Mouse (Mus musculus) CH12.LX (cell line): ENCODE data around the gene Fam50b. TPM values are rescaled to one million over a fixed set of nuclear protein-coding genes. Genes with fewer than 3 reads are reported as not detected.

ENCODE experiments used
- DNase-seq: peaks from one replicate; pipeline ENCODE4 v3.0.0-alpha.2; 2013; ENCODE audit errors: extremely low read depth
- H3K27ac ChIP-seq: 2 replicates; pipeline ENCODE4 v1.5.1; 2012; ENCODE audit warnings: low read depth, mild to moderate bottlenecking, control low read depth, moderate library complexity; ENCODE audit not compliant: insufficient read depth
- H3K27me3 ChIP-seq: replicated peaks from 2 replicates; pipeline ENCODE3; 2012; ENCODE audit warnings: inconsistent platforms
- H3K36me3 ChIP-seq, 2 experiments: replicated peaks in 1 of 2; 2 replicates each; pipeline versions ENCODE3 to v1.6.1; 2012; ENCODE audit warnings: inconsistent platforms in 1 of 2, low read length in 1 of 2, mild to moderate bottlenecking in 1 of 2, mixed read lengths in 1 of 2, moderate library complexity in 1 of 2; ENCODE audit not compliant: control insufficient read depth in 1 of 2, insufficient read depth in 1 of 2
- H3K4me1 ChIP-seq, 2 experiments: 2 replicates each; pipeline ENCODE4 v1.6.1; 2012; ENCODE audit warnings: inconsistent platforms in 1 of 2, moderate library complexity in 1 of 2; ENCODE audit not compliant: insufficient read depth in 2 of 2, control insufficient read depth in 1 of 2
- H3K4me2 ChIP-seq: 2 replicates; pipeline ENCODE4 v1.6.1; 2012; ENCODE audit warnings: low read depth, mild to moderate bottlenecking, control low read depth; ENCODE audit not compliant: poor library complexity, insufficient read depth, severe bottlenecking
- H3K4me3 ChIP-seq, 3 experiments: fragments of 150-350 bp in 1 of 3; sonication (generic) in 1 of 3; replicated peaks in 1 of 3; 2 replicates each; pipeline versions ENCODE3 to v1.5.1; 2011 to 2012; ENCODE audit warnings: low read depth in 2 of 3, low read length in 2 of 3, mild to moderate bottlenecking in 2 of 3, moderate library complexity in 2 of 3, control low read depth in 1 of 3, improper control_type of control experiment in 1 of 3, inconsistent platforms in 1 of 3, mixed read lengths in 1 of 3; ENCODE audit not compliant: poor library complexity in 1 of 3
- H3K79me2 ChIP-seq: replicated peaks from 2 replicates; pipeline ENCODE4 v1.6.1; 2012; ENCODE audit warnings: mild to moderate bottlenecking, moderate library complexity; ENCODE audit not compliant: control insufficient read depth, poor library complexity, insufficient read depth, severe bottlenecking; ENCODE audit errors: extremely low read depth
- H3K9ac ChIP-seq: 2 replicates; pipeline ENCODE4 v1.6.1; 2012; ENCODE audit warnings: low read depth, mild to moderate bottlenecking, control low read depth, moderate library complexity; ENCODE audit not compliant: insufficient read depth
- H3K9me3 ChIP-seq: replicated peaks from 2 replicates; pipeline ENCODE3; 2012; ENCODE audit warnings: low read length, inconsistent platforms, mixed read lengths
- BHLHE40 ChIP-seq: IDR thresholded peaks from 2 replicates; pipeline ENCODE4 v1.6.1; 2011; ENCODE audit warnings: mild to moderate bottlenecking, low read depth, low read length, improper control_type of control experiment
- CHD2 ChIP-seq: IDR thresholded peaks from 2 replicates; pipeline ENCODE4 v1.6.1; 2011; ENCODE audit warnings: low read length, improper control_type of control experiment
- CTCF ChIP-seq, 2 experiments: IDR thresholded peaks in 1 of 2; conservative IDR thresholded peaks in 1 of 2; 2 replicates each; pipeline ENCODE4 v1.5.1; 2011 to 2012; ENCODE audit warnings: low read depth in 2 of 2, low read length in 2 of 2, improper control_type of control experiment in 1 of 2, inconsistent platforms in 1 of 2, mild to moderate bottlenecking in 1 of 2, moderate library complexity in 1 of 2
- E2F4 ChIP-seq: IDR thresholded peaks from 2 replicates; pipeline ENCODE4 v1.6.1; 2011; ENCODE audit warnings: low read depth, low read length, improper control_type of control experiment; ENCODE audit not compliant: insufficient replicate concordance
- EP300 ChIP-seq: IDR thresholded peaks from 2 replicates; pipeline ENCODE4 v1.6.1; 2011; ENCODE audit warnings: low read length, improper control_type of control experiment
- IRF4 ChIP-seq: IDR thresholded peaks from 2 replicates; pipeline ENCODE4 v1.6.1; 2014; ENCODE audit warnings: low read depth, mild to moderate bottlenecking, inconsistent platforms, low read length, improper control_type of control experiment
- JUN ChIP-seq: IDR thresholded peaks from 2 replicates; pipeline ENCODE4 v1.6.1; 2011; ENCODE audit warnings: low read depth, mild to moderate bottlenecking, low read length, improper control_type of control experiment, moderate library complexity; ENCODE audit not compliant: insufficient read depth
- JUND ChIP-seq: conservative IDR thresholded peaks from 2 replicates; pipeline ENCODE4 v1.6.1; 2011; ENCODE audit warnings: low read depth, low read length, improper control_type of control experiment
- MAFK ChIP-seq: IDR thresholded peaks from 2 replicates; pipeline ENCODE4 v1.6.1; 2011; ENCODE audit warnings: low read length, improper control_type of control experiment; ENCODE audit not compliant: insufficient replicate concordance
- MYC ChIP-seq: IDR thresholded peaks from 2 replicates; pipeline ENCODE4 v1.6.1; 2011; ENCODE audit warnings: low read depth, mild to moderate bottlenecking, improper control_type of control experiment, low read length
- NRF1 ChIP-seq: IDR thresholded peaks from 2 replicates; pipeline ENCODE4 v1.6.1; 2014; ENCODE audit warnings: low read depth, mild to moderate bottlenecking, inconsistent platforms, low read length, improper control_type of control experiment, moderate library complexity
- PAX5 ChIP-seq: IDR thresholded peaks from 2 replicates; pipeline ENCODE4 v1.6.1; 2012; ENCODE audit warnings: low read length, inconsistent platforms, mixed read lengths
- RAD21 ChIP-seq: IDR thresholded peaks from 2 replicates; pipeline ENCODE4 v1.6.1; 2011; ENCODE audit warnings: low read depth, mild to moderate bottlenecking, low read length, improper control_type of control experiment, moderate library complexity
- RCOR1 ChIP-seq: conservative IDR thresholded peaks from 2 replicates; pipeline ENCODE4 v1.6.1; 2012; ENCODE audit warnings: low read depth, mild to moderate bottlenecking, inconsistent platforms, low read length, improper control_type of control experiment
- SMC3 ChIP-seq: IDR thresholded peaks from 2 replicates; pipeline ENCODE4 v1.6.1; 2011; ENCODE audit warnings: low read depth, low read length, improper control_type of control experiment
- TBP ChIP-seq: conservative IDR thresholded peaks from 2 replicates; pipeline ENCODE4 v1.6.1; 2011; ENCODE audit warnings: low read depth, low read length, improper control_type of control experiment
- UBTF ChIP-seq: IDR thresholded peaks from 2 replicates; pipeline ENCODE4 v1.6.1; 2012; ENCODE audit warnings: low read depth, mild to moderate bottlenecking, inconsistent platforms, low read length, improper control_type of control experiment, moderate library complexity
- USF1 ChIP-seq: IDR thresholded peaks from 2 replicates; pipeline ENCODE4 v1.6.1; 2014; ENCODE audit warnings: low read depth, mild to moderate bottlenecking, inconsistent platforms, low read length, improper control_type of control experiment
- ZC3H11A ChIP-seq: IDR thresholded peaks from 2 replicates; pipeline ENCODE4 v1.6.1; 2012; ENCODE audit warnings: low read depth, mild to moderate bottlenecking, inconsistent platforms, low read length, improper control_type of control experiment
- ZKSCAN1 ChIP-seq: IDR thresholded peaks from 2 replicates; pipeline ENCODE4 v1.6.1; 2012; ENCODE audit warnings: low read depth, inconsistent platforms, low read length, improper control_type of control experiment, borderline replicate concordance
- ZNF384 ChIP-seq: IDR thresholded peaks from 2 replicates; pipeline ENCODE4 v1.6.1; 2012; ENCODE audit warnings: low read depth, low read length, improper control_type of control experiment, inconsistent platforms
- dilution Hi-C: fragments of 300-500 bp; cut with MboI; formaldehyde crosslinking; loops from 2 replicates; pipeline ENCODE4 v1.14.3; 2020; ENCODE audit warnings: low sequenced_read_pairs; ENCODE audit not compliant: extremely low pct_unique_long_range_greater_than_20kb, extremely low pct_ligation_motif_present
- in situ Hi-C: fragments of 300-500 bp; cut with MboI; formaldehyde crosslinking; loops from 3 replicates; pipeline ENCODE4 v1.14.3; 2019; ENCODE audit warnings: low sequenced_read_pairs, low pct_ligation_motif_present, low pct_unique_long_range_greater_than_20kb, mixed read lengths
- polyA plus RNA-seq: library from polyadenylated mRNA; unstranded; fragments of >175 nt; gene quantifications from 2 replicates; pipeline ENCODE4 v1.2.1, GENCODE M21; 2012; ENCODE audit warnings: low read depth; ENCODE audit not compliant: insufficient read length
- total RNA-seq, 2 experiments: library from RNA; depleted of rRNA; stranded (reverse); fragments of 300-350 nt in 1 of 2; fragments of >200 nt in 1 of 2; gene quantifications; 2 replicates each; pipeline ENCODE4 v1.2.3; 2012 to 2014

The Fam50b gene
- total and polyA plus RNA-seq, 3 experiments: 0.08 to 0.24 TPM; not detected in 1

DNA sequence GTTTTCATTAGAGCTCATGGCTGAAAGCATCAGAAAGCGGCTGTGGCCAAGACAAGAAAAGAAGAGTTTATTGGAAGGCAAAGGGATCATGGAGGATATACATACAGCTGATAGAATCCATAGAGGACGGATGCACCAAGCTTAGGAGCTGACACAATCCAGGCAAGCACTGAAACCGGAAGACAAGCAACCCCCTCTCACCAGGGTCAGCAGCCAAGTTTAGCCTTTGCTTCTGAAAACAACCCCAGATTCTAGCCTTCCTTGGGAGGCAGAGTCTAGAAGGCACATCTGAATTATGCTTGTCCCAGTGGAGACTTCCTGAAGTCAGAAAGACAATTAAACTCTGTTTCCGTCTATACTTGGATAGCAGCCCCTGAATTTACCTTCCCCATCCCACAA, 47.0 kb downstream of the Fam50b start:
- Histone ChIP-seq H3K36me3 (no peaks in the 10 kb centered on the region), H3K79me2 (no peaks in the 10 kb centered on the region), H3K9ac (no peak overlapping the region), H3K4me3 (no peak overlapping the region), H3K4me2 (no peak overlapping the region), H3K4me1 (no peaks in the 10 kb centered on the region), H3K9me3 (no peaks in the 10 kb centered on the region), H3K27ac (no peak overlapping the region), H3K27me3 (no peaks in the 10 kb centered on the region)
- DNase-seq: no peak
- in situ Hi-C loops (no loop called here), dilution Hi-C loops (no loop called here)
- TF ChIP-seq ZNF384 (no peak), JUND (no peak), CHD2 (no peak), MAFK (no peak), ZC3H11A (no peak), USF1 (no peak), SMC3 (no peak), EP300 (no peak), RAD21 (no peak), ZKSCAN1 (no peak), NRF1 (no peak), BHLHE40 (no peak), IRF4 (no peak), PAX5 (no peak), JUN (no peak), CTCF (conservative IDR thresholded peaks at IDR 0.05 in 1 of 2, IDR thresholded peaks at IDR 0.05 in 1 of 2; ENCODE audit: low read depth in 2 of 2, low read length in 2 of 2) (no peak), UBTF (no peak), TBP (no peak)

- Histone ChIP-seq H3K9ac (no peak overlapping the region), H3K36me3 (no peaks in the 10 kb centered on the region), H3K27me3 (no peaks in the 10 kb centered on the region), H3K4me1 (no peaks in the 10 kb centered on the region), H3K9me3 (no peaks in the 10 kb centered on the region), H3K4me2 (no peak overlapping the region), H3K4me3 (no peak overlapping the region), H3K79me2 (no peaks in the 10 kb centered on the region), H3K27ac (no peak overlapping the region)
- DNase-seq: no peak
- in situ Hi-C loops: no loop called here
- dilution Hi-C loops: no loop called here
- TF ChIP-seq E2F4 (no peak), EP300 (no peak), JUND (no peak), RAD21 (no peak), RCOR1 (no peak), MYC (no peak)
- TF ChIP-seq, all 38 proteins: peak for 0
Observed at GRCm38 (mm10) chr13:34784818-34785217, 50.2 kb downstream of the Fam50b start.
